Mouse (Mus musculus) heart, postnatal 14 days (tissue): ENCODE measurements at regions not wholly inside any gene's neighbourhood (a gene's known extent, or its start where the extent isn't known, plus 50 kb on each side); places are given as distances from the start of the nearest gene placed in this dataset.
"Not testable (repeated sequence)": the region's sequence is repeated elsewhere in the genome, so short reads cannot be mapped to it uniquely, and the experiment has no call there.

Experiments
- DNase-seq, 2 experiments: peaks; one replicate each; pipeline ENCODE4 v3.0.0; 2021 to 2022
- intact Hi-C: fragments of 180-260 bp; cut with DNase I; formaldehyde crosslinking; loops from one replicate; pipeline ENCODE4 v1.15.1; 2025

DNA sequence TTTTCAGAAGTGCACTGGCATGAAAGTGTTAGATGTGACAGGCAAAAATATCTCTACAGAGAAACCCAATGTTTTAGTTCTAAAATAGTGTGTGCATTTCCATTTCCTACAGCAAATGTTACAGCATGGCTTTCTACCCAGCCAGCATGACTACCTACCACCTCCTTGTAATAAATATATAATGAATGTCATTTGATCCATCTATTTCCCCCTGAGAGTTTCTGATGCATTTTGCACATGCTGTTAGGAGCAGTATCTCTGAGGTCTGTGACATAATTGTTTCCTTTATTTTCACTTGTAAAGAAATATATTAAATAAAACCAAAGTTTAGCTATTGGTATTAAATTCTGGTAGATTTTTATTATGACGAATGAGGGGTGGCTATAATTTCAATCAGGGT is 1086.4 kb downstream of the Diaph3 start:
- no peak for DNase-seq
- intact Hi-C loops = loop anchor here (10.0 kb wide), 1 partner anchor 250 kb away; no protein-coding TSS in a partner anchor

DNA sequence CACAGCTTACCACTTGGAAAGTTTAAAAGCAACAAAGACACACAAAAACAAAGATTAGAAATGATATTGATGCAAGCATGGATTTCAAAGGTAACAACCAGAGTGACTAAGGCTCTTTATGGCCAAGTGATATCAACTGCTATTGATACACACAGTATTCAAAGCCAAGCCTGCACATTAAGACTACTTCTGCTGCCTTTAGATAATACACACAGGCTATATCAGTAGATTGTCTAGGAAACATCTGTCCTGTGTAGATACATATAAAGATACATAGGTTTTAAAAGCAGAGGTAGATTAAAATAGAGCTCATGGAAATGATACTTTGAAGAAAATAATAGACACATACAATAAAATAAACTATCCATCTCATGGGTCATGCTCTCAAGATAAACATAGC is 1111.6 kb downstream of the Diaph3 start:
- intact Hi-C loops = no loop called here
- DNase-seq = no peak

DNA sequence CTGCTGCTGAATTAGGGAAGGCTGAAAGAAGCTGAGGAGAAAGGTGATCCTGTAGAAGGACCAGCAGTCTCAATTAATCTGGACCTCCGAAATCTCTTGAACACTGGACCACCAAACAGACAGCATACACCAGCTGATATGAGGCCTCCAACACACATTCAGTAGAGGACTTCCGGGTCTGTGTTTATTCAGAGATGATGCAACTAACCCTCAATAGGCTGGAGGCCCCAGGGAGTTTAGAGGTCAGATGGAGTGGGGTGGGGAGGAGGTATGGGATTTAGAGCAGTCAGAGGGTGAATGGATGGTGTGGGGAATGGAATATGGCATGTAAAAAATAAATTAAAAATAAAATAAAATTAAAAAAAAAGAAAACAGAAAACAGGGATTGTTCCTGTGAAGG is 1123.4 kb downstream of the Diaph3 start:
- DNase-seq, intact Hi-C loops: not testable (repeated sequence)
